Comparison of ENCODE assay signal across 8 mouse cellular contexts in genomic region chr2:84737451-84737925, GRCm38 (mm10). TPM values are rescaled to one million over a fixed set of nuclear protein-coding genes. Genes with fewer than 3 reads are reported as not detected.
DNase-seq lines count a peak whose midpoint lies in the region; TF ChIP-seq lines count a peak whose summit lies in the region.

No protein-coding gene starts in this region.

- H3K27me3 ChIP-seq in limb, embryonic 10.5 days (ENCODE audit: low read depth, poor library complexity, severe bottlenecking), result no peaks in the 10 kb centered on the region

- TF ChIP-seq POLR2A in embryonic fibroblast, embryonic 13.5 days (IDR thresholded peaks at IDR 0.05; ENCODE audit: low read depth, low read length), result peak; percentile 63

- no peak overlapping the region for H3K27ac ChIP-seq in embryonic fibroblast, embryonic 13.5 days (ENCODE audit: insufficient read depth, low read length)
- H3K27ac ChIP-seq in limb, embryonic 10.5 days, result peak overlapping the region; percentile 72

- H3K4me1 ChIP-seq in embryonic fibroblast, embryonic 13.5 days (ENCODE audit: control insufficient read depth, insufficient read depth, low read length), result peaks cover 4% of the 10 kb centered on the region
- H3K4me1 ChIP-seq in limb, embryonic 10.5 days, result peaks cover 93% of the 10 kb centered on the region

- no peaks in the 10 kb centered on the region for H3K9me3 ChIP-seq in limb, embryonic 10.5 days (replicated peaks)

- H3K4me3 ChIP-seq in embryonic fibroblast, embryonic 13.5 days (ENCODE audit: insufficient read depth, low read length), result no peak overlapping the region
- H3K4me3 ChIP-seq in limb, embryonic 10.5 days, result peak overlapping the region; percentile 23

- peaks cover 26% of the 10 kb centered on the region for H3K36me3 ChIP-seq in limb, embryonic 10.5 days

- intact Hi-C loops in left cerebral cortex, postnatal 4 days (cut with DNase I), result no loop called here
- intact Hi-C loops in left cerebral cortex, postnatal 25 days (cut with DNase I), result loop anchor here (10.0 kb wide), 1 partner anchor 297 kb away; the partner anchor contains the start of genes P2rx3 and Ssrp1

- DNase-seq in left cerebral cortex, postnatal 4 days, result peak; percentile 46
- no peak for DNase-seq in left cerebral cortex, postnatal 25 days (ENCODE audit: low spot score in 2 of 2)
- DNase-seq in limb, embryonic 10.5 days (ENCODE audit: low spot score), result peak; percentile 58
- DNase-seq in neural tube, embryonic 10.5 days (ENCODE audit: extremely low spot score, low spot score), result peak; percentile 72
- no peak for DNase-seq in frontal cortex, postnatal 10 days (ENCODE audit: low spot score in 2 of 2)
- DNase-seq in urinary bladder, postnatal 4 days (ENCODE audit: low spot score in 2 of 2), result no peak
- no peak for DNase-seq in adrenal gland, postnatal 25 days

- no peak for TF ChIP-seq CTCF in embryonic fibroblast, embryonic 13.5 days (IDR thresholded peaks at IDR 0.05; ENCODE audit: borderline replicate concordance, insufficient read depth, low read length)

- 6% methylated on average over 8 of the region's 8 CpGs for WGBS in limb, embryonic 10.5 days

RNA-seq across cellular contexts. Expression of gene Ypel4, which starts 3.6 kb away (rescaled TPM):
- 10 to 100 TPM; 13.7 to 15.4 TPM for total RNA-seq in left cerebral cortex, postnatal 4 days (2021)
- total RNA-seq in left cerebral cortex, postnatal 25 days (2021), result 10 to 100 TPM; 66.7 to 69.0 TPM
- polyA plus RNA-seq in embryonic fibroblast, embryonic 13.5 days (2011; ENCODE audit: insufficient read length, low read depth, missing spikeins), result 1.3 and 4.6 TPM in 2 replicates
- 5.7 and 9.6 TPM in 2 replicates for polyA plus RNA-seq in limb, embryonic 10.5 days (2016; fragmentation: Nextera tagmentation; extraction: Ambion mirVana)
- 8.5 and 9.3 TPM in 2 replicates for total RNA-seq in adrenal gland, postnatal 25 days (2021)

RNA-seq across cellular contexts. Expression of gene Gm19426, which starts 6.0 kb away (rescaled TPM):
- 1 to 10 TPM; 5.8 to 6.9 TPM for total RNA-seq in left cerebral cortex, postnatal 4 days (2021)
- total RNA-seq in left cerebral cortex, postnatal 25 days (2021), result 1 to 10 TPM; 1.2 to 2.3 TPM
- 2.7 and 4.9 TPM in 2 replicates for polyA plus RNA-seq in embryonic fibroblast, embryonic 13.5 days (2011; ENCODE audit: insufficient read length, low read depth, missing spikeins)
- 7.6 and 8.2 TPM in 2 replicates for polyA plus RNA-seq in limb, embryonic 10.5 days (2016; fragmentation: Nextera tagmentation; extraction: Ambion mirVana)
- 3.9 and 4.2 TPM in 2 replicates for total RNA-seq in adrenal gland, postnatal 25 days (2021)

RNA-seq across cellular contexts. Expression of gene Clp1, which starts 10.3 kb away (rescaled TPM):
- 1 to 10 TPM; 8.3 to 9.3 TPM for total RNA-seq in left cerebral cortex, postnatal 4 days (2021)
- 1 to 10 TPM; 8.4 to 9.3 TPM for total RNA-seq in left cerebral cortex, postnatal 25 days (2021)
- polyA plus RNA-seq in embryonic fibroblast, embryonic 13.5 days (2011; ENCODE audit: insufficient read length, low read depth, missing spikeins), result 8.9 and 10.4 TPM in 2 replicates
- polyA plus RNA-seq in limb, embryonic 10.5 days (2016; fragmentation: Nextera tagmentation; extraction: Ambion mirVana), result 57.8 and 58.8 TPM in 2 replicates
- total RNA-seq in adrenal gland, postnatal 25 days (2021), result 12.3 and 13.9 TPM in 2 replicates

RNA-seq across cellular contexts. Expression of gene Zdhhc5, which starts 22.5 kb away (rescaled TPM):
- 10 to 100 TPM; 34.2 to 34.8 TPM for total RNA-seq in left cerebral cortex, postnatal 4 days (2021)
- total RNA-seq in left cerebral cortex, postnatal 25 days (2021), result 10 to 100 TPM; 45.2 to 50.6 TPM
- 76.6 and 78.8 TPM in 2 replicates for polyA plus RNA-seq in embryonic fibroblast, embryonic 13.5 days (2011; ENCODE audit: insufficient read length, low read depth, missing spikeins)
- 33.7 and 34.3 TPM in 2 replicates for polyA plus RNA-seq in limb, embryonic 10.5 days (2016; fragmentation: Nextera tagmentation; extraction: Ambion mirVana)
- total RNA-seq in adrenal gland, postnatal 25 days (2021), result 62.3 and 62.9 TPM in 2 replicates

RNA-seq across cellular contexts. Expression of gene Serping1, which starts 37.8 kb away (rescaled TPM):
- 1 to 10 TPM; 5.6 to 6.2 TPM for total RNA-seq in left cerebral cortex, postnatal 4 days (2021)
- 1 to 10 TPM; 7.3 to 7.5 TPM for total RNA-seq in left cerebral cortex, postnatal 25 days (2021)
- 27.3 and 40.2 TPM in 2 replicates for polyA plus RNA-seq in embryonic fibroblast, embryonic 13.5 days (2011; ENCODE audit: insufficient read length, low read depth, missing spikeins)
- polyA plus RNA-seq in limb, embryonic 10.5 days (2016; fragmentation: Nextera tagmentation; extraction: Ambion mirVana), result 9.3 and 10.8 TPM in 2 replicates
- 31.8 and 33.5 TPM in 2 replicates for total RNA-seq in adrenal gland, postnatal 25 days (2021)

Comparison
In these comparisons a context has a peak if more than half of its experiments do, and no peak if none do; other contexts are left out.
1. DNase-seq: peak in left cerebral cortex, postnatal 4 days (single experiment), limb, embryonic 10.5 days (single experiment) and neural tube, embryonic 10.5 days (single experiment); none in left cerebral cortex, postnatal 25 days (0 of 2), frontal cortex, postnatal 10 days (0 of 2), urinary bladder, postnatal 4 days (0 of 2) and adrenal gland, postnatal 25 days (single experiment).